Mouse (Mus musculus) B cell, adult 2 months (primary cell): ENCODE measurements around the gene Olfr566.

Experiments used
- DNase-seq, 2 experiments: peaks; one replicate each; pipeline ENCODE4 v3.0.0; 2022

Gene Olfr566

DNA sequence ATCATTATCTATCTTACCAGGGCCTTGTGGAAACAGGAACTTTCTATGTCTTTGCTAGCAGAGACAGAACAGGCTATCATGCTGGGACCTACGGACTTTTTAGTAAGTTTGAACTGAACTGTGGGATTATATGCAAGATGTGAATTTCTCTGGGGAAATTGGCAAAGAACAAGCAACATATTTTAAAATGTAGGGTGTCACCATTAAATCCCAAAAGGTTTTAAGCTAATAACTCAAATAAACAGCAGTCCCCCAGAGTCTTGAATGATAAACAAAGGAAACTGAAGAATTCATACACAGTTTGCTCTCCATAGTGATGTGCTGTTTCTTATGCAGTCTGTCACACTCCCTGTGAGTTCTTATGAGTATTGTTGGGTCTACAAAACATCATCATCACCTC lies at the start of gene Olfr566:
TSS of gene Olfr566 (minus strand) at position 101 of the 400 bp plus-strand sequence.
- no peak for DNase-seq

DNA sequence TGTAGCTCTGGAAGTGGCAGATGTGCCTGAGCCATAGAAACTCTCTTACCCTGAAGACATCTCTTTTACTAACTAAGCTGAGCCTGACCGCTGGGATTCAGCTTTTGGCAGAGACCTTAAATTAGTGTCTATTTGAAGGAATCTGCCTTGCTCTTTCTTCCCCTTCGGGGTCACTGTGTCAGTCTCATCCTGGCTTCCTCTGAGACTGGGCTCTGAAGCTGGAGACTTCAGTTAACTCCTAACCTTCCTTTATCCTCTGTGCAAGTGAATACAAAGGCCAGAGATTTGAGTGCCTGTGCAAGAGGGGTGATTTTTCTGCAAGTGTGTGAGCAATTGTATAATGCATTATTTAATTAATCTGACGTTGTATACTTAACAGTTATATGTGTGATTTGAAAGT lies 32.2 kb upstream of the Olfr566 start, which contains the start of gene Olfr569:
TSS of gene Olfr569 (minus strand) at position 101 of the 400 bp plus-strand sequence.
- DNase-seq, result no peak

DNA sequence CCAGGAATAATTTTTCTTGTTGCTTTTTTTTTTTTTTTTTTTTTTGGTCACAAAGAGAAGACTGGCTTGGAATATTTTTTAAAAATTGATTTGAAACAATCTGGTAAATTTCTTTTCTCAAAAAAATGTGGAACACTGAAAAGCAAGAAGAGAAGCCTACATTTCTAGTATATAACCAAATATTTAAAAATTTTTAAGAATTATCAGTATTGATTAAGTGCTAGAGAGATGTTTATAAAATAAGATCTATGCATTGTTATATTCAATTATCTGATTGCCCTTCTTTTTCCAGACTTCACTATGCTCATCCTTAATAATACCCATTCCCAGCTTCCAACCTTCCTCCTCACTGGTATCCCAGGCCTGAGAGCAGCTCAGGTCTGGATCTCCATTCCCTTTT lies 18.3 kb upstream of the Olfr566 start, which contains the start of gene Olfr568:
TSS of gene Olfr568 (plus strand) at position 301 of the 400 bp plus-strand sequence.
- DNase-seq, result no peak

DNA sequence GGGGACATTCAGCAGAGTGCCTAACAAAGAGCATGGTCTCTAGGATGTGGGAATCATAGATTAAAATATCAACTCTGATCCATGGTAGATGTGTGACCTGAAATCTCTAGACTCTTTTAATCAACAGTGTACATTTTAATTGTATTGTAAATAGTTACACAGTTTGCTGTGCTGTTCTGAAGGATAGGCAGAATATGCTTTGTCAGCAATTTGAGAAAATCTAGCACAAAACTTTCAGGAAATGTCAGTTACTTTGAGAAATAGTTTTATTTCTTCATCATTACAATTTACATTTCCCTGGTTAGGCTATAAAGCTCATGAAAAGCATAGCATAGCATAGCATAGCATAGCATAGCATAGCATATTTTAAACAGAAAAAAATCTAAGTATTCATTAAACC lies 2.8 kb downstream of the Olfr566 start:
- DNase-seq, result no peak
